Mouse (Mus musculus) midbrain, embryonic 13.5 days (tissue): ENCODE data around the gene Rab8a. TPM values are rescaled to one million over a fixed set of nuclear protein-coding genes. Genes with fewer than 3 reads are reported as not detected.
A peak's percentile ranks its signal among the peaks of the same experiment; 100 is the strongest.

Source experiments
- ATAC-seq: fragments of 200-750 bp; cut with Nextera tagmentation; 2 replicates; pipeline ENCODE4 v1.8.0; 2017; ENCODE audit warnings: mild to moderate bottlenecking, moderate TSS enrichment, moderate library complexity
- H3K27ac ChIP-seq: fragments of 300-500 bp; sonication (generic); 2 replicates; pipeline ENCODE4 v1.5.1; 2015; ENCODE audit warnings: inconsistent platforms, mild to moderate bottlenecking, moderate library complexity
- H3K27me3 ChIP-seq: fragments of 300-500 bp; sonication (generic); 2 replicates; pipeline ENCODE4 v1.6.1; 2015; ENCODE audit warnings: mild to moderate bottlenecking, inconsistent platforms
- H3K36me3 ChIP-seq: fragments of 300-500 bp; sonication (generic); 2 replicates; pipeline ENCODE4 v1.6.1; 2015; ENCODE audit warnings: mild to moderate bottlenecking, inconsistent platforms
- H3K4me1 ChIP-seq: fragments of 300-500 bp; sonication (generic); replicated peaks from 2 replicates; pipeline ENCODE4 v1.6.1; 2015; ENCODE audit warnings: inconsistent platforms
- H3K4me2 ChIP-seq: fragments of 300-500 bp; sonication (generic); replicated peaks from 2 replicates; pipeline ENCODE4 v1.6.1; 2015; ENCODE audit warnings: moderate library complexity, mild to moderate bottlenecking, inconsistent platforms
- H3K4me3 ChIP-seq: fragments of 300-500 bp; sonication (generic); replicated peaks from 2 replicates; pipeline ENCODE4 v1.5.1; 2015; ENCODE audit warnings: mild to moderate bottlenecking, inconsistent platforms
- H3K9ac ChIP-seq: fragments of 300-500 bp; sonication (generic); replicated peaks from 2 replicates; pipeline ENCODE4 v1.6.1; 2015; ENCODE audit warnings: mild to moderate bottlenecking, inconsistent platforms
- H3K9me3 ChIP-seq: fragments of 300-500 bp; sonication (generic); 2 replicates; pipeline ENCODE4 v1.6.1; 2016; ENCODE audit warnings: mild to moderate bottlenecking, inconsistent platforms
- WGBS: fragments of 180-500 bp; shearing (Covaris S2); methylation state at CpG from one replicate; pipeline ENCODE4 v1.1.7; 2015; 5-methylcytosine and 5-hydroxymethylcytosine counted together
- polyA plus RNA-seq: library from polyadenylated mRNA; unstranded; fragments of >200 nt; fragmentation: Nextera tagmentation; extraction: Ambion mirVana; gene quantifications from 2 replicates; pipeline ENCODE4 v1.2.1, GENCODE M21; 2015

Gene Rab8a
- polyA plus RNA-seq, 1 experiment from 2014 or later = 107 TPM

DNA sequence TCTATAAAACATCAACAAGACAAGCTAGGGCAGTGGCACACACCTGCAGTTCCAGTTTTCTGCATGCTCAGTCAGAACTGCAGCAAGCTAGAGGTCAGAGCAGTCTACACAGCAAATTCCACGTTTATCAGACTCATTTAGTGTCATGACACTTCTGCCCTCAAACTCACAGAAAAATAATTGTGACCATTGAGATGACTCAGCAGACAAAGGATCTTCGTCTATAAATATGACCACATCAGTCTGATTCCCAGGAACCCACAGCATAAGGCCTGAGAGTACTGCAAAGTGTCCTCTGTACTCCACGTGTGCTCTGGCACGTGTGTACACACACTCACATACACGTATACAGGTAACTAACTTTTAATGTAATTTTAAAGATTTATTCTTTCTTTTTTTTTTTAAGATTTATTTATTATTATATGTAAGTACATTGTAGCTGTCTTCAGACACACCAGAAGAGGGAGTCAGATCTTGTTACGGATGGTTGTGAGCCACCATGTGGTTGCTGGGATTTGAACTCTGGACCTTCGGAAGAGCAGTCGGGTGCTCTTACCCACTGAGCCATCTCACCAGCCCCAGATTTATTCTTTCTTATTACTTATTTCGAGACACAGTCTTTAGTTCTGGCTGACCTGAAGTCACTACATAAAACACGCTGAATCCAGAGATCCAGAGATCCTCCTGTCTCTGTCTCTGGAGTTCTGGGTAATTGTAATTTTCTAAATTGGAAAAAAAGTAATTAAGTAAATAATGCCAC lies 58.0 kb downstream of the Rab8a start:
- Histone ChIP-seq H3K27ac (no peak overlapping the region), H3K27me3 (peaks cover 18% of the 10 kb centered on the region), H3K9ac (no peak overlapping the region), H3K4me3 (peak overlapping the region; percentile 96), H3K9me3 (no peaks in the 10 kb centered on the region), H3K4me2 (peak overlapping the region; percentile 87), H3K4me1 (peaks cover 17% of the 10 kb centered on the region), H3K36me3 (peaks cover 29% of the 10 kb centered on the region)
- peak; percentile 51 for ATAC-seq
- 80% methylated on average over 9 of the region's 10 CpGs for WGBS

DNA sequence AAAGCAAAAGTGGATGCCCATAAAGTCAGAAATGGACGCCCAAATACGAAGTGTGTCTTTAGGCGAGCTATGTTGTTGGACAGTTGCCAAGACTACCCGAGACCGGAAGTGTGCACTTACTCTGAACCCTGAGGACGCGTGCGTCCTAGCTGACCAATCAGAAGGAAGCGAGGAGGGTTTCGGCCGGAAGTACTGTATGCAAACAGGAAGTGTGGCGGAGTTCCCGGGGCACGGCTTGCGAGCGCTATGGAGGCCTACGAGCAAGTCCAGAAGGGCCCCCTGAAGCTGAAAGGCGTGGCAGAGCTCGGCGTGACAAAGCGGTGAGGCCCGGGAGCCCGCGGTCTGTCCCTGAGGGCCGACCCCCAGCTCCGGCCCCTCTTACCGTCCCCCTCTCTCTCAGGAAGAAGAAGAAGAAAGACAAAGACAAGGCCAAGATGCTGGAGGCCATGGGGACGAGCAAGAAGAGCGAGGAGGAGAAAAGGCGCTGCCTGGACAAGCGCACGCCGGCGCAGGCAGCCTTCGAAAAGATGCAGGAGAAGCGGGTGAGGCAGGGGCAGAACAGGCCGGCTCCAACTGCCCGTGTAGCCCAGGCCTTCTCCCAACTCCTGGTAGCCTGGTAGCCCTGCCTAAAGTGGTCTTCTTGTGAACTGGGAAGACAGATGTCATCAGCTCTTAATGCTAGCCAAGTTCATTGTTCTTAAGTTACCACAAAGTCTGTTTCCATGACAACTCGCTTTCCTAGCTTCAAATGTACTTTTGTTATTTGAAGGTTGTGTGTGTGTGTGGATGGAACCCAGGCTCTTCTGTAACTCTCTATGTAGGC lies 58.8 kb downstream of the Rab8a start, which contains the start of gene Fam32a:
TSS of gene Fam32a (plus strand) at position 190 of the 823 bp plus-strand sequence.
- Histone ChIP-seq H3K27me3 (peaks cover 18% of the 10 kb centered on the region), H3K4me3 (peak within 1 kb of the TSS; percentile 96), H3K9ac (peak within 1 kb of the TSS; percentile 81), H3K27ac (peak within 1 kb of the TSS; percentile 68), H3K4me1 (peaks cover 17% of the 10 kb centered on the region), H3K4me2 (peak within 1 kb of the TSS; percentile 87), H3K9me3 (no peaks in the 10 kb centered on the region), H3K36me3 (peaks cover 34% of the 10 kb centered on the region)
- 19% methylated on average over 39 of the region's 39 CpGs for WGBS
- peak; percentile 98 for ATAC-seq

DNA sequence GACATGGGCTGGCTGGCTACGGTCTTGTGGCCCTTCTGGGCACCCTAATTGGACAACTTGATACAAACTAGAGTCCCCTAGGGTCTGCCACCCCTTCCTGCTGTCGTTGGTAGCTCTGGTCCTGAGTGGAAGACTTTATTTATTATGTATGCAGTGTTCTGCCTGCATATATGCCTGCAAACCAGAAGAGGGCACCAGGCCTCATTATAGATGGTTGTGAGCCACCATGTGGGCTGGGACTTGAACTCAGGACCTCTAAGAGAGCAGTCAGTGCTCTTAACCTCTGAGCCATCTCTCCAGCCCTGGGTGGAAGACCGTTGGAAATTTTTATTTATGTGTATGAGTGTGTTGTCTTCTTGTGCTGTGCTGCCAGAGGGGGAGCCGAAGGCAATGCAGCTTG lies 59.8 kb downstream of the Rab8a start:
- peak overlapping the region; percentile 87 for H3K4me2 ChIP-seq
- 81% methylated on average over 4 of the region's 4 CpGs for WGBS
- H3K4me1 ChIP-seq = peaks cover 17% of the 10 kb centered on the region
- no peaks in the 10 kb centered on the region for H3K9me3 ChIP-seq
- ATAC-seq = no peak
- peak overlapping the region; percentile 96 for H3K4me3 ChIP-seq
- H3K36me3 ChIP-seq = peaks cover 34% of the 10 kb centered on the region
- H3K9ac ChIP-seq = no peak overlapping the region
- no peak overlapping the region for H3K27ac ChIP-seq
- H3K27me3 ChIP-seq = peaks cover 15% of the 10 kb centered on the region; the same call in 1 of the 2 replicates

DNA sequence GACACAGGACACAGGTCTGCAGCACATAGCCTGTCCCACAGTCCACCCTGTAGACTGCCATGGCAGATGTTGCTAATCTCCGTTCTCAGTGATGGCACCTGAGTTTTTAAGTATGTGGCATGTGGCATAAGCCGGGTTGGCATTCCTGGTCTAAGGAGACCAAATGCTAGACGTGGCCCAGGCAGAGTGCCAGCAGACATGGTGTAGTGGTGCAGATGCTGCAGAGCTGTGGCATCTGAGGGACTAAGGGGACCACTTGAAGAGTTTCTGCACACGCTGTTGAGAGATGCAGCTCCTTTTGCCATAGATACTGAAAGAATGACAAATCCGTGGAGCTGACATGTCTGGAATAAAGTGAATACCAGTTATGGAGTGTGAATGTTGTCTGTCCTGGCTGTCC lies 61.7 kb downstream of the Rab8a start:
- H3K27me3 ChIP-seq = peaks cover 2% of the 10 kb centered on the region; the same call in 1 of the 2 replicates
- no peaks in the 10 kb centered on the region for H3K9me3 ChIP-seq
- peaks cover 34% of the 10 kb centered on the region for H3K36me3 ChIP-seq
- peaks cover 17% of the 10 kb centered on the region for H3K4me1 ChIP-seq
- no peak overlapping the region for H3K4me2 ChIP-seq
- ATAC-seq = no peak
- H3K9ac ChIP-seq = no peak overlapping the region
- no peak overlapping the region for H3K27ac ChIP-seq
- WGBS = 96% methylated on average over 5 of the region's 5 CpGs
- no peak overlapping the region for H3K4me3 ChIP-seq

Other genes starting within 250 kb of the Rab8a start
- 16.5 and 18.8 TPM in 2 replicates for gene Zfp961, start 210.2 kb upstream of the Rab8a start, polyA plus RNA-seq
- 0.35 and 0.92 TPM in 2 replicates for gene Cyp4f18, start 151.6 kb upstream of the Rab8a start, polyA plus RNA-seq
- gene Olfr372, start 120.0 kb upstream of the Rab8a start, polyA plus RNA-seq = not detected in 2 replicates
- 0.05 TPM in 1 of 2 replicates, not detected in the other for gene Olfr373, start 78.0 kb upstream of the Rab8a start, polyA plus RNA-seq
- gene Olfr374, start 54.2 kb upstream of the Rab8a start, polyA plus RNA-seq = not detected in 2 replicates
- 239 and 247 TPM in 2 replicates for gene Tpm4, start 26.2 kb upstream of the Rab8a start, polyA plus RNA-seq
- 0.13 TPM in 1 of 2 replicates, not detected in the other for gene Hsh2d, start 28.4 kb downstream of the Rab8a start, polyA plus RNA-seq
- not detected in 2 replicates for gene Cib3, start 51.6 kb downstream of the Rab8a start, polyA plus RNA-seq
- gene Gm11034, start 52.4 kb downstream of the Rab8a start, polyA plus RNA-seq = not detected in 2 replicates
- 116 and 121 TPM in 2 replicates for gene Fam32a, start 58.5 kb downstream of the Rab8a start, polyA plus RNA-seq
- gene Ap1m1, start 78.8 kb downstream of the Rab8a start, polyA plus RNA-seq = 259 and 266 TPM in 2 replicates
- 19.3 and 19.8 TPM in 2 replicates for gene Gm10282, start 144.1 kb downstream of the Rab8a start, polyA plus RNA-seq
- 2.7 and 4.3 TPM in 2 replicates for gene Klf2, start 157.8 kb downstream of the Rab8a start, polyA plus RNA-seq